Mouse (Mus musculus): ENCODE data around the gene Arhgap20.

DNA sequence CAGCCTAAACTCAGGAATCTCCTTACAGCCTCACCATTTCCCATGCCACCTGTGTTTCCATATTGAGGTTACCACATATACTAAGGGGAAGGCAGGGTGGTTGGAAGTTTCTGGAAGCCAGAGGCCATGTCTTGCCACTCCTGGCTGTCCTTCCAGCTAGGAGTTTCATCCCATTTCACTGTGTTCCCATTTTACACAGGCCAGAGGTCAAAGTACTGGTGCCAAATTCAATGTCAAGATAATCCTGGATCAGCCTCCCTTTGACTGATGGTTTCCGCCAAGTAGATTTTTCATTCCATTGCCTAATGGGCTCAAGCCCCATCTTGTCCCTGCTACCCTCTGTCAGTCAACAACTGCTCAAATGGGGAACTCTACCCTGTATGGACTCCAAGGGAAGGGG is 127.8 kb downstream of the Arhgap20 start:
- TF ChIP-seq CTCF (IDR thresholded peaks at IDR 0.05; ENCODE audit: insufficient read depth, low read length) (no peak), POLR2A (IDR thresholded peaks at IDR 0.05; ENCODE audit: borderline replicate concordance, extremely low read depth, low read depth, low read length) (no peak)

Measured in lung, adult 2 months (tissue).